Mouse (Mus musculus) E14TG2a.4 (cell line): ENCODE measurements around the gene Larp6.

Experiments
- CTCF ChIP-seq: conservative IDR thresholded peaks from 2 replicates; pipeline ENCODE4 v1.5.1; 2014; ENCODE audit warnings: low read length
- NANOG ChIP-seq: IDR thresholded peaks from 2 replicates; pipeline ENCODE4 v1.6.1; 2014; ENCODE audit warnings: borderline replicate concordance, low read length, mixed read lengths

DNA sequence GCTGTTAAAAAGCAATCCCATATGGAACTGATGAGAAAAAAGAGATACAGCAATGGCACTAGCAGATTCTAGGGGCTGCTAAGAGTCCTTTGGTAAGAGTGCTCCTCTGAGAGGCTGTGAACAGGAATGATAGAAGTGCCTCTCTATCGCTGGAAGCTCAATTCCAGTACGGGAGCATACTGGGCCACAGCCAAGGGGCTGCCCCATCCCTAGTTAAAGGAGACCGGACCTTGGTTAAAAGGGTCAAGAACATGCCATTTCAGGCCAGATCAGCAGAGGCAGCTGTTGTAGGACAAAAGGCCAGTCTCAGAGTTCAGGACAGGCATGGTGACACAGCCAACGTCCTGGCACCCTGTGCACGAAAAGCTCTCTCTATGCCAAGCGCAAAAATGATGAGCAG is 1.4 kb downstream of the Larp6 start:
- TF ChIP-seq CTCF, result no peak
- no peak for TF ChIP-seq NANOG
